Mouse (Mus musculus): ENCODE measurements at regions not wholly inside any gene's neighbourhood (a gene's known extent, or its start where the extent isn't known, plus 50 kb on each side); places are given as distances from the start of the nearest gene placed in this dataset.

DNA sequence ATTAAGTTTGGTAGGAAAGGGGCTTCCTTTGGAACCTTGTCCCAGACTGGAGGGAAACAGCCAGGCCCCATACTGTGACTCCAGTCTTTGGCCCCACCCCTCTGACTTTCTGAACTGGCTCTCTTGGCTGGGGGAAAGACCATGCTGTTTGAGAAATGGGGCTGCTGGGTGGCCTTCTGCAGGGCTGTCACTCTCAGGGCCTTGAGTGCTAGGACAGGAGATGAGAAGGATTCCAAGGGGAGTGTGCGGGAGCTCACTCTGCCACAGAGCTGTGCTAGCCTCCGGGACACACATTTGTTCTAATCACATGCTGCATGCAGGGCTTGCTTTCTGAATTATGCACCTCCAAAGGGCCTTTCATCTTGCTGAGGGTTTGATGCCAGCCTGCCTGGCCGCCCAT, 124.3 kb upstream of the Lrfn2 start:
- peaks cover 74% of the 10 kb centered on the region for H3K9me3 ChIP-seq (replicated peaks)
- no peaks in the 10 kb centered on the region for H3K27me3 ChIP-seq (ENCODE audit: insufficient read depth, low read length)
- DNase-seq (ENCODE audit: low spot score) (no peak), ATAC-seq (ENCODE audit: extremely low read depth, insufficient number of reproducible peaks, low FRiP score, poor library complexity, severe bottlenecking) (no peak)
- H3K36me3 ChIP-seq (replicated peaks) = no peaks in the 10 kb centered on the region
- no peak overlapping the region for H3K4me3 ChIP-seq (ENCODE audit: low read depth, low read length)
- TF ChIP-seq POLR2AphosphoS5 (IDR thresholded peaks at IDR 0.05; ENCODE audit: insufficient replicate concordance, low read depth, low read length) (no peak), GATA2 (IDR thresholded peaks at IDR 0.05; ENCODE audit: borderline replicate concordance, low read depth, low read length) (no peak)
- H3K4me1 ChIP-seq (ENCODE audit: insufficient read depth, low read depth, low read length) = no peaks in the 10 kb centered on the region

DNA sequence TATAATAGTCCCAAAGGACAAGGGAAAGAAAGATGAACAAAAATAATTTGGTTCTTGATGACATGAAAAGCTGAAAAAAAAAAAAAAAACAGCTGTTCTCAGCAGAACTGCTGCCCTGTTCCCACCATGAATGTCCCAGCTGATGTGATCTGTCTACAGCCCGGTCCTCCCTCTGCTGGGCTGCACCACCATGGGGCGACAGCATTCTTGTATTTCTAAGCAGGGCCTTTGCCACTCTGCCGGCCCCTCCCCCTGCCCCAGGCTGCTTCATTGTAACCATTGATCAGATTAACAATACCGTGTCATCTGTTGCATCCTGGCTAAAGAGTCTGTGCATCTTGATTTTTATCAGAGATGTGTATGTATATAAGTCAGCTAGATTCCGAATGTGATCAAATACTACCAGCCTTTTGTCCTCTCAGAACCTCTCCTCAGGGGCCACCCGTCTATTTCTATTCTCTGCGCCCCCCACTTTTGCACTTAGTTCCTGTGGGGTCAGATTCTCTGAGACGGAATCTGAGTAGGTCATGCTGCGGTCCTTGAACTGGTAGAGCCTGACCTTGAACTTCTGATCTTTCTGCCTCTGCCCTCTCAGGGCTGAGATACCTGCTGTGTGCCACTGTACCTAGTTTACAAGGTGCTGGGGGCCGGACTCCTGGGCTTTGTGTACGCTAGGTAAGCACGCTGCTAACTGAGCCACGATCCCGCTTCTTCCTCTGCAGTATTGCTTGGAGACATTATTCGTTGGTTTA, 117.2 kb upstream of the Lrfn2 start:
- Histone ChIP-seq H3K36me3 (replicated peaks) (no peaks in the 10 kb centered on the region), H3K27me3 (ENCODE audit: insufficient read depth, low read length) (no peaks in the 10 kb centered on the region), H3K9me3 (replicated peaks) (peaks cover 90% of the 10 kb centered on the region), H3K4me1 (ENCODE audit: insufficient read depth, low read depth, low read length) (no peaks in the 10 kb centered on the region), H3K4me3 (ENCODE audit: low read depth, low read length) (no peak overlapping the region)
- DNase-seq (ENCODE audit: low spot score) (no peak), ATAC-seq (ENCODE audit: extremely low read depth, insufficient number of reproducible peaks, low FRiP score, poor library complexity, severe bottlenecking) (no peak)
- no peak for TF ChIP-seq CTCF (IDR thresholded peaks at IDR 0.05; ENCODE audit: low read depth, low read length)
- no peak for TF ChIP-seq TAL1 (conservative IDR thresholded peaks at IDR 0.05; ENCODE audit: low read depth, low read length)
- TF ChIP-seq GATA2 (IDR thresholded peaks at IDR 0.05; ENCODE audit: borderline replicate concordance, low read depth, low read length) = no peak
- no peak for TF ChIP-seq GATA1 (IDR thresholded peaks at IDR 0.05; ENCODE audit: borderline replicate concordance, low read length)
- TF ChIP-seq POLR2AphosphoS5 (IDR thresholded peaks at IDR 0.05; ENCODE audit: insufficient replicate concordance, low read depth, low read length) = no peak

DNA sequence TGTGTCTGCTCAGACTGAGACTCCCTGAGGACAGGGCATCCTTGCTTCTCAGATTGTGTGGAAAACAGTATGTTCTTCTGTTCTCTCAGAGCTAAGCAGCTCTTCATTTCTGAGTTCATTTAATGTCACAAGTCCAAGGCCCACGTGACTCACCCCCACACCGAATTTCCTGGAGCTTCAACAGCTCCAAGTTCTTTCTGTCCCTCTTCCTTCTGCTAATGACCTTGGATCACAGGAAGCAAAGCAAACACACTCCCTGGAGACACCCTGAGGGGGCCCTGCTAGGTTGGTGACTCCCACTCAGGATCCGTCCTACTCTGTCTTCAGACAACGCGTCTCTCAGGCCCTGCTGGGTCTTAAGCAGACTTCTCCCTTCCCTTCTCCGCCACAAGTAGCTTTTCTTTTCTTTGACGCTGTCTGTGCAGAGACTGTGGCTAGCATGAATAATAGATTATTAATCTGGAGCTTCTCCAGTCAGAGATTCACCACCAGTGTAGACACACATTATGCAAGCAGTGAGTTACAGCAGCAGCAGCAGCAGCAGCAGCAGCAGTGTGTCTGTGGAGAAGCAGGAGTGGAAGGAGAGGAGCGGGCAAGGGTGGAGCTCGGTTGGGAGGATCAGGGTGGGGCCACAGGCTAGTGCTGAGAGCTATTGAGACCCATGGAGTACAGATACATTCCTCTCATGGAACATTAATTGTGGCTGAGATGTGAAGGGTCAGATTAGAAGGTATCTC, 115.4 kb upstream of the Lrfn2 start:
- no peak for ATAC-seq (ENCODE audit: extremely low read depth, insufficient number of reproducible peaks, low FRiP score, poor library complexity, severe bottlenecking)
- Histone ChIP-seq H3K9me3 (replicated peaks) (peaks cover 93% of the 10 kb centered on the region), H3K4me1 (ENCODE audit: insufficient read depth, low read depth, low read length) (no peaks in the 10 kb centered on the region), H3K36me3 (replicated peaks) (no peaks in the 10 kb centered on the region), H3K27me3 (ENCODE audit: insufficient read depth, low read length) (no peaks in the 10 kb centered on the region), H3K4me3 (ENCODE audit: low read depth, low read length) (no peak overlapping the region)
- no peak for DNase-seq (ENCODE audit: low spot score)
- TF ChIP-seq GATA2 (IDR thresholded peaks at IDR 0.05; ENCODE audit: borderline replicate concordance, low read depth, low read length) = no peak
- no peak for TF ChIP-seq POLR2AphosphoS5 (IDR thresholded peaks at IDR 0.05; ENCODE audit: insufficient replicate concordance, low read depth, low read length)
- no peak for TF ChIP-seq GATA1 (IDR thresholded peaks at IDR 0.05; ENCODE audit: borderline replicate concordance, low read length)
- TF ChIP-seq CTCF (IDR thresholded peaks at IDR 0.05; ENCODE audit: low read depth, low read length) = no peak
- TF ChIP-seq TAL1 (conservative IDR thresholded peaks at IDR 0.05; ENCODE audit: low read depth, low read length) = no peak

DNA sequence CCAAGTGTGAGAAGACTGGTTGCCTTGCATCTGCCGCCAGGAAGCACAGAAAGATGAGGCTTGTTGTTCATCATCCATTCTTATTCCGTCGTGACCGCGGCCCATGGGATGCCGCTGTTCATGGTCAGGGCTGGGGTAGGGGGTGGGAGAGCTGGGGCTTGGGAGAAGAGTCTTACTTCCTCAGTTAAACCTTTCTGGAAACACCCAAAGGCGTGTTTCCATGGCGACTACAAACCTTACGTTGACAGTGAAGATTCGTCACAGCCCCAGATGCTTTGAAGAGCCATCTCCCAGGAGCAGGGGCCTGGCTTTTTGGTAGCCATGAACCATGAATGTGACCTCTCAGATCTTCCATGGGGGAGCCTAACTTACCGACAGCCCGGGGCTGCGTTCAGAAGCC, 114.6 kb upstream of the Lrfn2 start:
- peaks cover 91% of the 10 kb centered on the region for H3K9me3 ChIP-seq (replicated peaks)
- no peak for DNase-seq (ENCODE audit: low spot score)

DNA sequence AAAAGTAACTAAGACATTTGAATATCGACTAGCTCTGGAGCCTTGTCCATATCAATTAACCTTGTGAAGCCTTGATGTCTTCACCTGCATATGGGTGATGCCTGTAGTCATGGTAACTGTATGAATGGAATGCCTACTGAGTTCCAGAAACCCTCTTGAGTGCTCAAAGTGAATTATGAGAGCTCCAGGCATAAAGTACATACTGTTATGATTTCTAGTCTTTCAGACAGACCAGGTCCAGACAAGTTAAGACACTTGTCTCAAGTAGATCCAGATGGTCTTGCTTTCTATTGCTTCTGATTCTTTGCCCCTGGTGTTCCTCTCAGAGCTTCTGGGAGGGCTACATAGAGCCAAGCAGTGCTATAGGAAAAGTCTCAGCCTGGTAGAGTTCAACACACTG, 112.5 kb upstream of the Lrfn2 start:
- no peaks in the 10 kb centered on the region for H3K4me1 ChIP-seq (ENCODE audit: insufficient read depth, low read depth, low read length)
- H3K36me3 ChIP-seq (replicated peaks) = no peaks in the 10 kb centered on the region
- ATAC-seq (ENCODE audit: extremely low read depth, insufficient number of reproducible peaks, low FRiP score, poor library complexity, severe bottlenecking) = no peak
- TF ChIP-seq GATA2 (IDR thresholded peaks at IDR 0.05; ENCODE audit: borderline replicate concordance, low read depth, low read length) (no peak), POLR2AphosphoS5 (IDR thresholded peaks at IDR 0.05; ENCODE audit: insufficient replicate concordance, low read depth, low read length) (no peak), GATA1 (IDR thresholded peaks at IDR 0.05; ENCODE audit: borderline replicate concordance, low read length) (no peak), CTCF (IDR thresholded peaks at IDR 0.05; ENCODE audit: low read depth, low read length) (no peak), TAL1 (conservative IDR thresholded peaks at IDR 0.05; ENCODE audit: low read depth, low read length) (no peak)
- H3K9me3 ChIP-seq (replicated peaks) = peaks cover 91% of the 10 kb centered on the region
- no peak for DNase-seq (ENCODE audit: low spot score)
- H3K4me3 ChIP-seq (ENCODE audit: low read depth, low read length) = no peak overlapping the region
- no peaks in the 10 kb centered on the region for H3K27me3 ChIP-seq (ENCODE audit: insufficient read depth, low read length)

More for the DNA sequence above, 114.6 kb upstream of the Lrfn2 start:
- Histone ChIP-seq H3K4me1 (ENCODE audit: insufficient read depth, low read depth, low read length) (no peaks in the 10 kb centered on the region), H3K4me3 (ENCODE audit: low read depth, low read length) (no peak overlapping the region), H3K36me3 (replicated peaks) (no peaks in the 10 kb centered on the region), H3K27me3 (ENCODE audit: insufficient read depth, low read length) (no peaks in the 10 kb centered on the region)
- ATAC-seq (ENCODE audit: extremely low read depth, insufficient number of reproducible peaks, low FRiP score, poor library complexity, severe bottlenecking) = no peak
- TF ChIP-seq CTCF (IDR thresholded peaks at IDR 0.05; ENCODE audit: low read depth, low read length) (no peak), TAL1 (conservative IDR thresholded peaks at IDR 0.05; ENCODE audit: low read depth, low read length) (no peak), GATA2 (IDR thresholded peaks at IDR 0.05; ENCODE audit: borderline replicate concordance, low read depth, low read length) (no peak), GATA1 (IDR thresholded peaks at IDR 0.05; ENCODE audit: borderline replicate concordance, low read length) (no peak), POLR2AphosphoS5 (IDR thresholded peaks at IDR 0.05; ENCODE audit: insufficient replicate concordance, low read depth, low read length) (no peak)

DNA sequence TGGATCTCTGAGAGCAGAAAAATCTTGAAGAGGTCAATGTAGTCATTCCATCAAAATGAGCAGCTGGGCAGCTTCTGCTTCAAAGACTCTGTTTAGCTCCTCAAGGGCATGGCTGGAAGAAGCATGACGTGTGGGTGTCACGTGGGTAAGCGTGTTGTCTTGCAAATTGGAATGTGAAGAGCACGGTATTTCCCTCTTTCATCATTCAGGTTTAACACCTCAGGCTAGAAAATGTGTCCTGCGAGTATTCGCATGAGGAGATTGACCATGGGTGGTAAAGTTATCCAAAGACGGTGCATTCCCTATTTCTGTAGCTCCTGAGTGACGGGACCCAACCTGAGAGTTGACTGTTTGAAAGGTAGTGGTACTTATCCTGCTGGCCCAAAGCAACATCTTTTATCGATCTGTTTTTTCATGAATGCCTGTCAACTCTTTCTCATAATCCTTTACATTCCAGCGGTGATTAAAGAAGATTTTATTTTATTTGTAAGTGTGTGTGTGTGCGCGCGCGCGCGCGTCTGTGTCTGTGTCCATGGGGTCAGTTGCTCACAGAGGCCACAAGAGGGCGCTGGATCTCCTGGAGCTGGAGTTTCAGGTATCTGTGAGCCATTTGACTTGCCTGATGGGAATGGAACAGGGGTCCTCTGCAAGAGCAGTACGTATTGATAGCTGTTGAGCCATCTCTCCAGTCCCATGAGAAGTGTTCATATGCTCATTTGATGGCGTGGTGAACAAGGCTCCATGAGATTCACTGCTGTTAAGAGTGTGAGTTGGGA, 109.9 kb upstream of the Lrfn2 start:
- TF ChIP-seq GATA2 (IDR thresholded peaks at IDR 0.05; ENCODE audit: borderline replicate concordance, low read depth, low read length) (no peak), CTCF (IDR thresholded peaks at IDR 0.05; ENCODE audit: low read depth, low read length) (no peak), POLR2AphosphoS5 (IDR thresholded peaks at IDR 0.05; ENCODE audit: insufficient replicate concordance, low read depth, low read length) (no peak), GATA1 (IDR thresholded peaks at IDR 0.05; ENCODE audit: borderline replicate concordance, low read length) (no peak)
- Histone ChIP-seq H3K27me3 (ENCODE audit: insufficient read depth, low read length) (no peaks in the 10 kb centered on the region), H3K4me3 (ENCODE audit: low read depth, low read length) (no peak overlapping the region), H3K9me3 (replicated peaks) (peaks cover 88% of the 10 kb centered on the region), H3K36me3 (replicated peaks) (no peaks in the 10 kb centered on the region), H3K4me1 (ENCODE audit: insufficient read depth, low read depth, low read length) (no peaks in the 10 kb centered on the region)
- no peak for DNase-seq (ENCODE audit: low spot score)
- ATAC-seq (ENCODE audit: extremely low read depth, insufficient number of reproducible peaks, low FRiP score, poor library complexity, severe bottlenecking) = no peak

Measured in G1E (cell line).